ENCODE assay signal across 8 mouse cellular contexts in the genomic region with DNA sequence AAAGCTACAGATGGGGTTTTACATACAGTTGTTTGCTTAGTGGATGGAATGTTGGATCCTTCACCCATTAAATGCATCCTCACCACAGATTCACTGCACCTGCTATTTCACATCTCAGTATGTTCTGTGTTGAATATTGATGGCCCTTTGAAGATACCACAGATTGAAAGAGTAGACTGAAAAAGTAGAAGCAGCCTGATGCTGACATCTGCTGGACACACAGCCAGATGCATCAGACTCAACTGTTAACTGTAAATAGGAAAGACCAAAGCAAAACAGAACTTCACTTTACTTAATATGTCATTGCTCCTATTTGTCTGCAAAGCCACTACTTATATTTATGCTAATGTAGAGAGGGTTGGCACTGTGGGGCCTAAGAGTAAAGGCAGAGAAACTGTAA.
DNase-seq lines count a peak whose midpoint lies in the region; ATAC-seq and TF ChIP-seq lines count a peak whose summit lies in the region.

No protein-coding gene starts in this region.

- H3K27ac ChIP-seq in gastrocnemius, adult 2 months = no peak overlapping the region
- H3K27ac ChIP-seq in cortical plate, adult 2 months (ENCODE audit: insufficient read depth, low read length) = no peak overlapping the region
- no peak overlapping the region for H3K27ac ChIP-seq in hindbrain, embryonic 15.5 days (replicated peaks)
- no peak overlapping the region for H3K27ac ChIP-seq in midbrain, embryonic 12.5 days (replicated peaks)

- H3K27me3 ChIP-seq in E14TG2a.4 (ENCODE audit: insufficient read depth, low read length) = no peaks in the 10 kb centered on the region
- H3K27me3 ChIP-seq in hindbrain, embryonic 15.5 days = no peaks in the 10 kb centered on the region
- H3K27me3 ChIP-seq in midbrain, embryonic 12.5 days = no peaks in the 10 kb centered on the region

- no peak overlapping the region for H3K4me2 ChIP-seq in hindbrain, embryonic 15.5 days
- no peak overlapping the region for H3K4me2 ChIP-seq in midbrain, embryonic 12.5 days (replicated peaks)

- intact Hi-C loops in gastrocnemius, adult 2 months (cut with DNase I) = no loop called here

- no peaks in the 10 kb centered on the region for H3K36me3 ChIP-seq in E14TG2a.4 (ENCODE audit: insufficient read depth, low read length)
- no peaks in the 10 kb centered on the region for H3K36me3 ChIP-seq in hindbrain, embryonic 15.5 days
- no peaks in the 10 kb centered on the region for H3K36me3 ChIP-seq in midbrain, embryonic 12.5 days

- no peak overlapping the region for H3K9ac ChIP-seq in hindbrain, embryonic 15.5 days
- no peak overlapping the region for H3K9ac ChIP-seq in midbrain, embryonic 12.5 days (replicated peaks)

- H3K9me3 ChIP-seq in E14TG2a.4 (ENCODE audit: low read length) = no peaks in the 10 kb centered on the region
- H3K9me3 ChIP-seq in hindbrain, embryonic 15.5 days = no peaks in the 10 kb centered on the region
- H3K9me3 ChIP-seq in midbrain, embryonic 12.5 days = no peaks in the 10 kb centered on the region

- H3K4me1 ChIP-seq in E14TG2a.4 (replicated peaks; ENCODE audit: low read depth, low read length) = no peaks in the 10 kb centered on the region
- H3K4me1 ChIP-seq in cortical plate, adult 2 months (ENCODE audit: control insufficient read depth, insufficient read depth, low read length) = no peaks in the 10 kb centered on the region; the same call in 1 of the 2 replicates
- H3K4me1 ChIP-seq in hindbrain, embryonic 15.5 days (replicated peaks) = no peaks in the 10 kb centered on the region
- H3K4me1 ChIP-seq in midbrain, embryonic 12.5 days = no peaks in the 10 kb centered on the region

- no peak for DNase-seq in gastrocnemius, adult 2 months
- no peak for DNase-seq in gastrocnemius, adult 18-20 months (ENCODE audit: low spot score)
- no peak for DNase-seq in MN1 (ENCODE audit: low spot score)
- DNase-seq in spleen, postnatal 4 days (ENCODE audit: low spot score in 2 of 2) = no peak

- no peak overlapping the region for H3K4me3 ChIP-seq in gastrocnemius, adult 2 months
- H3K4me3 ChIP-seq in E14TG2a.4 (replicated peaks; ENCODE audit: low read length) = no peak overlapping the region
- H3K4me3 ChIP-seq in cortical plate, adult 2 months (ENCODE audit: insufficient read depth, low read length) = no peak overlapping the region
- no peak overlapping the region for H3K4me3 ChIP-seq in hindbrain, embryonic 15.5 days
- no peak overlapping the region for H3K4me3 ChIP-seq in midbrain, embryonic 12.5 days

- TF ChIP-seq POLR2A in cortical plate, adult 2 months (IDR thresholded peaks at IDR 0.05; ENCODE audit: extremely low read depth, insufficient read depth, low read length) = no peak

- TF ChIP-seq CTCF in gastrocnemius, adult 2 months (IDR thresholded peaks at IDR 0.05) = peak; percentile 49
- TF ChIP-seq CTCF in E14TG2a.4 (conservative IDR thresholded peaks at IDR 0.05; ENCODE audit: low read length) = peak; percentile 27
- TF ChIP-seq CTCF in cortical plate, adult 2 months (IDR thresholded peaks at IDR 0.05; ENCODE audit: extremely low read depth, insufficient read depth, low read length) = peak; percentile 69; the same call in 1 of the 2 replicates

- ATAC-seq in hindbrain, embryonic 15.5 days (ENCODE audit: low FRiP score, low read depth) = peak; percentile 81; the same call in 1 of the 2 replicates
- ATAC-seq in midbrain, embryonic 12.5 days (ENCODE audit: low FRiP score, low read depth) = peak; percentile 68
